Mouse (Mus musculus) neural tube, embryonic 14.5 days (tissue): ENCODE data around the gene Cntn1. TPM values are rescaled to one million over a fixed set of nuclear protein-coding genes. Genes with fewer than 3 reads are reported as not detected.

Experiments used
- ATAC-seq: fragments of 200-750 bp; cut with Nextera tagmentation; 2 replicates; pipeline ENCODE4 v1.8.0; 2017; ENCODE audit warnings: low read depth, mild to moderate bottlenecking, moderate TSS enrichment, moderate library complexity
- H3K27ac ChIP-seq: fragments of 300-500 bp; sonication (generic); 2 replicates; pipeline ENCODE4 v1.5.1; 2014; ENCODE audit warnings: low read depth, mild to moderate bottlenecking, control low read depth, low read length, moderate library complexity, mixed read lengths
- H3K27me3 ChIP-seq: fragments of 300-500 bp; sonication (generic); 2 replicates; pipeline ENCODE4 v1.6.1; 2014; ENCODE audit warnings: low read length; ENCODE audit not compliant: control insufficient read depth, insufficient read depth
- H3K36me3 ChIP-seq: fragments of 300-500 bp; sonication (generic); 2 replicates; pipeline ENCODE4 v1.6.1; 2014; ENCODE audit warnings: low read length, mixed read lengths; ENCODE audit not compliant: control insufficient read depth, insufficient read depth
- H3K4me1 ChIP-seq: fragments of 300-500 bp; sonication (generic); 2 replicates; pipeline ENCODE4 v1.6.1; 2014; ENCODE audit warnings: low read length; ENCODE audit not compliant: control insufficient read depth, insufficient read depth
- H3K4me2 ChIP-seq: fragments of 300-500 bp; sonication (generic); 2 replicates; pipeline ENCODE4 v1.6.1; 2014; ENCODE audit warnings: mild to moderate bottlenecking, low read depth, low read length, control low read depth
- H3K4me3 ChIP-seq: fragments of 300-500 bp; sonication (generic); 2 replicates; pipeline ENCODE4 v1.5.1; 2014; ENCODE audit warnings: low read depth, low read length, control low read depth, mixed read lengths
- H3K9ac ChIP-seq: fragments of 300-500 bp; sonication (generic); replicated peaks from 2 replicates; pipeline ENCODE4 v1.6.1; 2014; ENCODE audit warnings: low read depth, mild to moderate bottlenecking, control low read depth, low read length, mixed read lengths
- H3K9me3 ChIP-seq: fragments of 300-500 bp; sonication (generic); 2 replicates; pipeline ENCODE4 v1.6.1; 2016; ENCODE audit warnings: low read length; ENCODE audit not compliant: control insufficient read depth
- WGBS: fragments of 180-500 bp; shearing (Covaris S2); extraction: QIAGEN DNeasy Blood & Tissue Kit; methylation state at CpG from one replicate; pipeline ENCODE4 v1.1.7; 2014; 5-methylcytosine and 5-hydroxymethylcytosine counted together
- polyA plus RNA-seq: library from polyadenylated mRNA; unstranded; fragments of >200 nt; fragmentation: Nextera tagmentation; extraction: Ambion mirVana; gene quantifications from 2 replicates; pipeline ENCODE4 v1.2.1, GENCODE M21; 2014

Cntn1 gene
- polyA plus RNA-seq, 1 experiment from 2014 or later: 90.5 TPM

DNA sequence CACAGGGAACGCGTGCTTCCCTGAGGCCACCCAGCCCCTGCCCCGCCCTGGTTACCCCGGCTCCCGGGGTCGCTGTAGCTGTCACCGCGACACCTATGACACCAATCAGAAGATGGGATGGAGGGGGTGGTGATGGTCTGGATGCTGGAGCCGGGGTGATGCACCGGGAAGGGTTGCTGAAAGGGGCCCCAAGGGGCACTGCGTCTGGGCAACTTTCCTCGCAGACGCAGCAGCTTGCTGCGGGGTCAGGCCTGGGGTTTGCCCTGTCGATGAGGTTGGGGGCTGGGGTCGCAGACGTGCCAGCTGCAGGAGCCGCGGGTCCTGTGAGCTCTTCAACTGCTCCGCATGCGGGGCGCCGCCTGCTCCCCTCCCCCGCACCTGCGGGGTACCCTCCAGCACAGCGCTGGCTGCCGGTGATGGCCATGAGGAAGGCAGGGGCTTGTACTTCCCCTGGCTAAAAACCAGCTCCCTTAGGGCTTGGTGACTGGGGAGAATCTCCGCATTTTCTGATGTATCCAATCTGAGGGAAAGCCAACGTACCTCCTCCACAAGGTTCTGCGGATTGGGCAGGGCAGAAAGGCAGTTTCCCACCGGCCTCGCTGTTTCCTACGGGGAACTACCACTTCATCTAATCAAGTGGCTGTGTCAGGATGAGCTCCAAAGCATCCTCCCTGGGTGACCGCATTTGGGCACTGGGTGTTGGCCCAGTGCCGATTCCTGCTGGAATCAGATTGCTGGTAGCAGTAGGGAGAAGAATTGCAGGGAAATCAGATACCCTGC, 578 bp downstream of the Cntn1 start:
- peak; percentile 82 for ATAC-seq
- no peaks in the 10 kb centered on the region for H3K27me3 ChIP-seq
- peak overlapping the region; percentile 71 for H3K9ac ChIP-seq
- H3K9me3 ChIP-seq: no peaks in the 10 kb centered on the region
- 0 out of 2 replicates have a peak, but pooled peaks cover 3% of the 10 kb centered on the region for H3K4me1 ChIP-seq
- no peaks in the 10 kb centered on the region for H3K36me3 ChIP-seq
- peak overlapping the region; percentile 57 for H3K4me3 ChIP-seq
- under 1% methylated on average over 35 of the region's 35 CpGs for WGBS
- H3K27ac ChIP-seq: peak overlapping the region; percentile 69
- H3K4me2 ChIP-seq: peak overlapping the region; percentile 89

DNA sequence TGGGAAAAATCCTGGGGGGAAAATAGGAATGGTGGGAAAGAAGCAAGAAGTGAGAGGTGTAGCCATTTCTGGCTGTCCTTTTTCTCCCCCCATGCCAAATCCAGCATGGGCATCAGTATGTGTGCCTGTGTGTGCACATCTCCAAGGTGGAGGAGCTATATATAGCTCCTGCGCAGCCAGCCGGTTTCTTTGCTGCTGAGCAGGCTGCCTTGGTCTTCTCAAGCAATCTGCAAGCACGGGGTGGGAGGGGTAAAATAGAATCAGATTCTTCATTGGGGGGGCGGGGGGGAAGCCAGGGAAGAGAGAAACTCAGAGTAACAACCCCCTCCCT, 1.1 kb downstream of the Cntn1 start:
- peak; percentile 56; the same call in 1 of the 2 replicates for ATAC-seq

GRCm38 (mm10) chr15:92057553-92057952, 6.6 kb downstream of the Cntn1 start:
- no peak overlapping the region for H3K4me3 ChIP-seq
- H3K27ac ChIP-seq: no peak overlapping the region
- no peak for ATAC-seq
- H3K9me3 ChIP-seq: no peaks in the 10 kb centered on the region
- WGBS: 80% methylated on average over 5 of the region's 5 CpGs
- H3K36me3 ChIP-seq: no peaks in the 10 kb centered on the region
- H3K4me2 ChIP-seq: no peak overlapping the region
- no peaks in the 10 kb centered on the region for H3K4me1 ChIP-seq
- no peak overlapping the region for H3K9ac ChIP-seq
- H3K27me3 ChIP-seq: no peaks in the 10 kb centered on the region

More for the DNA sequence above, 1.1 kb downstream of the Cntn1 start:
- WGBS: 6% methylated on average over 4 of the region's 4 CpGs
- H3K4me1 ChIP-seq: 0 out of 2 replicates have a peak, but pooled peaks cover 3% of the 10 kb centered on the region
- H3K4me2 ChIP-seq: peak overlapping the region; percentile 89
- no peaks in the 10 kb centered on the region for H3K27me3 ChIP-seq
- H3K9ac ChIP-seq: peak overlapping the region; percentile 71
- H3K9me3 ChIP-seq: no peaks in the 10 kb centered on the region
- no peaks in the 10 kb centered on the region for H3K36me3 ChIP-seq
- peak overlapping the region; percentile 57 for H3K4me3 ChIP-seq
- peak overlapping the region; percentile 69 for H3K27ac ChIP-seq

DNA sequence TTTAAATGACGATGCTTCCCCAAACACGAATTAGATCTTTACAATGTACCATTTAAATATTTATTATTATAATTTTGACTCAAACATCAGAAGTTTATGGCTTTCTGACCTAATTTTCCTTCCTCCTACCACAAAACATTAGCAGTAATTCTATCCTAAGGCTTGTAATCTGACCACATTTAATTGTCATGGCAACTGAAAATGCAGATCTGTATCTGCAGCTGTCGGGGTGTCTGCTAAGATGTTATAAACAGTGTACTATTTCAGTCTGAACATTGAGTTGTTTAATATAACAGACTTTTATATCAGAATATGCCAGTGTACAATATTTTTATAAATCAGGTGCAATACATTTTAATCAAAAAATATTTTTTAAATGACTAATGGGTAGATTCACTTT, 10.0 kb downstream of the Cntn1 start:
- H3K4me1 ChIP-seq: no peaks in the 10 kb centered on the region
- WGBS: 34% methylated on average over 3 of the region's 3 CpGs

GRCm38 (mm10) chr15:92079416-92079815, 28.5 kb downstream of the Cntn1 start:
- Histone ChIP-seq H3K4me2 (no peak overlapping the region), H3K4me1 (no peaks in the 10 kb centered on the region), H3K4me3 (no peak overlapping the region), H3K27me3 (no peaks in the 10 kb centered on the region), H3K27ac (no peak overlapping the region), H3K36me3 (no peaks in the 10 kb centered on the region), H3K9me3 (no peaks in the 10 kb centered on the region), H3K9ac (no peak overlapping the region)
- WGBS: 36% methylated on average over 3 of the region's 3 CpGs
- no peak for ATAC-seq

More for the DNA sequence above, 10.0 kb downstream of the Cntn1 start:
- Histone ChIP-seq H3K27me3 (no peaks in the 10 kb centered on the region), H3K27ac (no peak overlapping the region), H3K9ac (no peak overlapping the region), H3K4me2 (no peak overlapping the region), H3K4me3 (no peak overlapping the region), H3K9me3 (no peaks in the 10 kb centered on the region), H3K36me3 (no peaks in the 10 kb centered on the region)
- no peak for ATAC-seq

DNA sequence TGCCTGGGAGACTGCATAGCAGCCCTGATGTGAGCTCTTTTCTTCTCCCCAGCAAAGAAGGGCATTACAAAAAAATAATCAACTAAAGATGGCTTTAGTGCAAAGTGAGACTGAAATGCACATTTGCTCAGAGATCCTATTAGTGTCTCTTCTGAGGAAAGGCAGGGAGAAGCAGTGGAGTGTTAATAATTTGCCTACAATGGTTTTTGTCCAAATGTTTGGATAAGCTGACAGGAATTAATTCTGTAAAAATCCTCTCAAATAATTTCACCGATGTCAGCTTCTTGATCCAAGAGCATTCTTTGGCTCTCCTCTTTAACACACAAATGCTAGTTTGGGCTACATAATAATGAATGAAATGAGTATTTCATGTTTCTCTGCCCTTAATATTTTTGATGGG, 34.9 kb downstream of the Cntn1 start:
- Histone ChIP-seq H3K27ac (no peak overlapping the region), H3K9me3 (no peaks in the 10 kb centered on the region), H3K36me3 (no peaks in the 10 kb centered on the region), H3K9ac (no peak overlapping the region), H3K4me2 (no peak overlapping the region), H3K4me3 (no peak overlapping the region), H3K27me3 (no peaks in the 10 kb centered on the region), H3K4me1 (0 out of 2 replicates have a peak, but pooled peaks cover 2% of the 10 kb centered on the region)
- WGBS: 27% methylated on average over 1 of the region's 1 CpGs
- ATAC-seq: no peak

- no peak overlapping the region for H3K4me2 ChIP-seq
- no peaks in the 10 kb centered on the region for H3K27me3 ChIP-seq
- ATAC-seq: 0 out of 2 replicates have a peak, but pooled peaks have one; percentile 41
- H3K4me1 ChIP-seq: 0 out of 2 replicates have a peak, but pooled peaks cover 2% of the 10 kb centered on the region
- no peaks in the 10 kb centered on the region for H3K36me3 ChIP-seq
- peak overlapping the region; percentile 40; the same call in 1 of the 2 replicates for H3K27ac ChIP-seq
- H3K4me3 ChIP-seq: no peak overlapping the region
- no peak overlapping the region for H3K9ac ChIP-seq
- H3K9me3 ChIP-seq: no peaks in the 10 kb centered on the region
- WGBS: 23% methylated on average over 6 of the region's 6 CpGs
These were observed 36.8 kb downstream of the Cntn1 start for GRCm38 (mm10) chr15:92087691-92088286.

DNA sequence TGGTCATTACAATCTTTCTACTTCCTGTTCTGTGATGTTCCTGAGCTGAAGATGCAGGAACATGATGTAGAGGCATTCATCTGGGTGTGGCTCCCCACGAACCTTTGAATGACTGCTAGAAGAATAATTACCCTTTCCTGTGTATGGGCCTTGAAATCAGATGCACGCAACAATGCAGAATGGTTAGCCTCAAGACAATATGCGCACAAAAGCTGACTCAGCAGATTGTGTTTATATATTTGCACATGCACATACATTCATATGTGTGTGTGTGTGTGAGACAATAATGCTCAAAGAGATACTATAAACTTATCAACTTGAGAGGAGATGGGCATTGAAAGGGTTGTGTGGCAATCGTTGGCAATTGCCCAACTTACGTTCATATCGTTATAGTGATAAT, 39.8 kb downstream of the Cntn1 start:
- Histone ChIP-seq H3K27me3 (no peaks in the 10 kb centered on the region), H3K4me3 (no peak overlapping the region), H3K27ac (no peak overlapping the region), H3K9ac (no peak overlapping the region), H3K4me1 (0 out of 2 replicates have a peak, but pooled peaks cover 2% of the 10 kb centered on the region), H3K4me2 (no peak overlapping the region), H3K9me3 (no peaks in the 10 kb centered on the region), H3K36me3 (no peaks in the 10 kb centered on the region)
- WGBS: 73% methylated on average over 6 of the region's 6 CpGs
- ATAC-seq: no peak

DNA sequence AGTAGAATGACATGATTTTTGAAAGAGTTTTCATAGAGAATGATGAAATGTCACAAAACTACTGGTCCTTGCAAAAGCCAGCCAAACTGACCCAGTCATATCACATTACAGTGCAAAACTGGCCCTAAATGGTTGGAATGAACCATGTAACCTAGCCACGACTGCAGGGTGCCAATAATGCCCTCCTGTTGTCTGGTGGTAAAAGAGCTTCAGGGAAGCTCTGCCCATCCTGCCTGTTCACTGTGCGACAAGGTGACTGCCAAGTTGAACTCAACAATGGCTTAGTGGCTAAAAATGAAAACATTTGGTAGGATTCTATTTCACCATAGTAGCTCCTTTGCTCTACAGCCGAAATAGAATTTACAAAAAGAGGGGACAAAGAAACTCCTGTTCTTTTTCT, 41.1 kb downstream of the Cntn1 start:
- Histone ChIP-seq H3K27me3 (no peaks in the 10 kb centered on the region), H3K4me3 (no peak overlapping the region), H3K36me3 (no peaks in the 10 kb centered on the region), H3K9me3 (no peaks in the 10 kb centered on the region), H3K4me1 (0 out of 2 replicates have a peak, but pooled peaks cover 2% of the 10 kb centered on the region), H3K4me2 (no peak overlapping the region), H3K9ac (no peak overlapping the region), H3K27ac (no peak overlapping the region)
- 73% methylated on average over 3 of the region's 3 CpGs for WGBS
- no peak for ATAC-seq
